Mouse (Mus musculus) layer of hippocampus, postnatal 14 days (tissue): ENCODE results near the gene Slc25a35. TPM values are rescaled to one million over a fixed set of nuclear protein-coding genes. Genes with fewer than 3 reads are reported as not detected.
A peak's percentile ranks its signal among the peaks of the same experiment; 100 is the strongest.
"Not testable (repeated sequence)": the region's sequence is repeated elsewhere in the genome, so short reads cannot be mapped to it uniquely, and the experiment has no call there.

ENCODE experiments used
- DNase-seq, 2 experiments: peaks; one replicate each; pipeline ENCODE4 v3.0.0; 2021 to 2022; ENCODE audit warnings: low spot score in 2 of 2, mixed read lengths in 1 of 2
- total RNA-seq, 2 experiments: library from RNA; stranded (reverse); gene quantifications; 2 replicates each; pipeline ENCODE4 v1.2.3; 2021

The Slc25a35 gene
- total RNA-seq, 2 experiments from 2014 or later = 4.6 to 4.8 TPM

- DNase-seq = no peak
Observed at GRCm38 (mm10) chr11:68957971-68958370, 10.0 kb upstream of the Slc25a35 start.

GRCm38 (mm10) chr11:68961596-68961995, 6.3 kb upstream of the Slc25a35 start:
- DNase-seq = no peak

- DNase-seq = not testable (repeated sequence)
Observed at GRCm38 (mm10) chr11:68962159-68962558, 5.8 kb upstream of the Slc25a35 start.

DNA sequence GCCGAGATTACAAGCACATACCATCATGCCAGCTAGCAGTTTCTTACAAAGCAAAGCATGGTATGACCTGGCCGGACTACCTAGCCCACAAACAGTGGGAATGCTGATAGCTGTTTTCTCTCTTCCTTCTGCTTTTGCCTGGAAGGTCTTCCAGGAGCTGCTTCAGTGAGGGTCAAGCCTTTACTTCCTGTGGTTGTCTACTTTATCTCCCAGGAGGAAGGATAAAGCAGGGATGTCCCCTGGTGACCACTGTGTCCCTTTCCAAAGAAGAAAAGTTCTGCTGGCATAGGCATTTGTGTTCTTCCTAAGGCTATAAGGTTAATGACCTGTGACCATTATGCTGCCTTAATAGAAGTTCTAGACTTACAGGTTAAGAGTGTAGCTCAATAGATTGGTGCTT, 4.5 kb upstream of the Slc25a35 start:
- DNase-seq = no peak

DNA sequence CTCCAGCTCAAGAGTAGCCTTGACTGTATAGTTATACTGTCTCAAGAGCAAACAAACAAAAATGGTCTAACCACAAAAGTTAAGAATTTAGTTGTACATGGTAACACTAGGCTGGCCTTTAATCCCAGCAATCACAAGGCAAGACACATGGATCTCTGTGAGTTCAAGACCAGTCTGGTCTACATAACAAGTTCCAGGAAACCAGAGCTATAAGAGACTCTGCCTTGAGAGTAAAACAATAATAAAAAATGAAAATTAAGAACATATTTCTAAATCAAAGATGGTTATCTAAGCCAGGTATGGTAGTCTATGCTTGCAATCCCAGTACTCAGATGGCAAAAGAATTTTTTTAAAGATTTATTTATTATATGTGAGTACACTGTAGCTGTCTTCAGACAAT, 2.9 kb upstream of the Slc25a35 start:
- DNase-seq = no peak

DNA sequence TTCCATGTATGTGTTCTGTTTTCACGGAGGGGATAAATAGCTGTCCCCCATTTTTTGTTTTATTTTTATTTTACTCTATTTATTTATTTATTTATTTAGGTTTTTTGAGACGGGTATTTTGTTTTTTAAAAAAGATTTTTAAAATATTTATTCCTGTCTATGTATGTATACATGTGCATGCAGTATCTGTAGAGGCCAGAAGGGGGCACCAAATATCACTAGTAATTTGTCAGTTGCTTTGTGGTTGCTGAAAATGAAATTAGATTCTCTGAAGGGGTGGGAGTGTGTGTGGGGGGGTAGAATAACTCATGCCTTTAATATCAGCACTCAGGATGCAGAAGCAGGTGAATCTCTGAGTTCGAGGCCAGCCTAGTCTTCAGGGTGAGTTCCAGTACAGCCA, 2.1 kb upstream of the Slc25a35 start:
- peak in 1 of 2 experiments; percentile 67 for DNase-seq

DNA sequence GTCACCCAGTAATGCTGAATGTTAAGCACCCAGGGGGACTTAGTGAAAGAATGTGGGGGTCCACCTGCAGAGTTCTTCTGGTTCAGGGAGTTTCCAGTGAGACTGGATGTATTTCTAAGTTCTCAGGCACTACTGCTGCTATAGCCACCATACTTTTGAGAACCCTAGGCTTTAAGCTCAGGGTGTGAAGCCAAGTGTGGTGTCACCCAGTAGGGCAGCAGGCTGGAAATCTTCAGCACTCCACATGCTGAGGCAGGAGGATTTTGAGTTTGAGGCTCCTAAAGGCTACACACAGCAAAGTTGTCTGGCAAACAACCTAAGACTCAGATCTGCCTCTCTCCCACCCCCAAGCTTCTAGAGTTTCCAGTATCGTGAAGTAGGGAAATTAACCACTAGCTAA, 1.4 kb upstream of the Slc25a35 start:
- no peak for DNase-seq

- no peak for DNase-seq
Observed at GRCm38 (mm10) chr11:68968752-68969151, 821 bp downstream of the Slc25a35 start.

- DNase-seq = no peak
Observed at GRCm38 (mm10) chr11:68970232-68970631, 2.3 kb downstream of the Slc25a35 start.

DNA sequence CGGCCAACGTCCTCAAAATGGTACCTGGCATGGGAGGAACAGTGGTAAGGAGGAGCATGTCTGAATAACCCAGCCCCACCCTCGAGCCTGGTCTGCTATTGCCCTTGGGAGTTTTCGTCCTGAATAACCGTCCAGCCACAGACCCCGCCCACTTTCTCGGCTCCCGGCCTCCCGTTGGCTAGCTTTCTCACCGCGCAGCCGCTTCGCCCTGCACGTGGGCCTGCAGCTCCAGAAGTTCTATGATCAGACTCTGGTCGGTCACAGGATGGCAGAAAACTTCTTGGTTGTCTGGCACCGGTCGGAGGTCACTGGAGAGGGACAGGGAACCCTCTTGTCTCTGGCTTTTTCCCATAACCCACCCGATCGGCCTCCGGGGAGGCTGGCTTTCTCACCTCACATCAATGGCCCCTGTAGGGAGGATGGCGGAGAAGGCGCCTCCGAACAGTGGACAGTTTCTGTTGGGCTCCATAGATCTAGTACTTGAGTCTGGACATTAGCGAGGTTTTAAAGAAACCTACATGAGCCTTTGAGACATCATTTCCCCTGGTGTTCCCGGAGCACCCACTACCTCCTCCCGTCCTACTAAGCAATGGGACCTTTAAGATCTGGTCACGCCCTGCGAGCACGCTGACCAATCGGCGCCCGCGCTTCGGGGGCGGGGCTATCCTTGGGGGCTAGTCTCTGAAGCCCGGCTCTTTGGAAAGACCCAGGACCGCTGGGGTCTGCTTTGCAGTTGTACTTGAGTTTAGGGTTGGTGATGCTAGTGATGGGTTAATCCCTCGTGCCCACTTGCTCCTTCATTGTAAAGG, 5.5 kb downstream of the Slc25a35 start:
- peak; percentile 60 to 76 for DNase-seq

GRCm38 (mm10) chr11:68974059-68974450, 6.1 kb downstream of the Slc25a35 start:
- DNase-seq = no peak

- DNase-seq = no peak
Observed at GRCm38 (mm10) chr11:68975085-68975484, 7.2 kb downstream of the Slc25a35 start, which contains the start of gene Rangrf. Rangrf (minus strand) TSS chr11:68975185.

DNA sequence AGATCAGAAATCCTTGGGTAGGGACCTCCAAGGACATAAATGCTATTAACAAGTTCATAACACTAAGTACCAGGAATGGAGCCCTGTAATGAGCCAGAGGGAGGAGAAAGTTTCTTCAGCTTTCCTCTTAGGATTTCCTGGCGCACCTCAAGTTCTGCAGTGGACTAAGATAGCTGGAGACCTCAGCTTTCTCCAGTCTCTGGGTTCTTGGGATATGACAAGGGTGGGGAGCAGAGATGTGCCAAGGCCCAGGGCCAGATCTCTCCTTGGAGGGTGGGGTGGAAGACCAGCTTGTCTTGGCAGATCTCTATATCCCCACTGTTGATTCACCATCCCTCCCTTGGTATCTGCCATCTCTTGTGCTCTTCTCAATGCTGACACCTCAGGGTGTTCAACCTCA, 7.7 kb downstream of the Slc25a35 start:
- no peak for DNase-seq

DNA sequence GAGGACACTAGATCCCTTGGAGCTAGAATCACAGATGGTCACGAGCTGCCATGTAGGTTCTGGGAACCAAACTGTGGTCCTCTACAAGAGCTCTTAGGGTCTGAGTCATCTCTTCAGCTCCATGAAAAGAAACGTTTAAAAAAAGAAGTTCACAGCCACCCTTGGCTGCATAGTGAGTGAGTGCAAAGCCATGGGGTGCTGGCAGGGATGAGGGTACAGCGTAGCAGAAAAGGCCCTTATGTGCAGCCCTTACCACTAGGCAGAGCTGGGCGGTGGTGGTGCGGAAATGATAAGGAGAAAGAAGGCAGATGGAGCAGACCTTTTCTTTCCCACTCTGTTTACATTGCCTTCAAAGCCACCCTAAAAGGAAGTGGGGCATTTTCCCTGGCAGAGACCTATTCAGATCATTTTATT, 11.4 kb downstream of the Slc25a35 start:
- DNase-seq = no peak

- no peak for DNase-seq
Observed at GRCm38 (mm10) chr11:68980919-68981318, 13.0 kb downstream of the Slc25a35 start.

GRCm38 (mm10) chr11:68982639-68983369, 14.9 kb downstream of the Slc25a35 start:
- peak; percentile 60 to 70 for DNase-seq

- DNase-seq = no peak
Observed at GRCm38 (mm10) chr11:68987365-68987882, 19.5 kb downstream of the Slc25a35 start.

GRCm38 (mm10) chr11:68988341-68988740, 20.4 kb downstream of the Slc25a35 start:
- DNase-seq = peak in 1 of 2 experiments; percentile 39

DNA sequence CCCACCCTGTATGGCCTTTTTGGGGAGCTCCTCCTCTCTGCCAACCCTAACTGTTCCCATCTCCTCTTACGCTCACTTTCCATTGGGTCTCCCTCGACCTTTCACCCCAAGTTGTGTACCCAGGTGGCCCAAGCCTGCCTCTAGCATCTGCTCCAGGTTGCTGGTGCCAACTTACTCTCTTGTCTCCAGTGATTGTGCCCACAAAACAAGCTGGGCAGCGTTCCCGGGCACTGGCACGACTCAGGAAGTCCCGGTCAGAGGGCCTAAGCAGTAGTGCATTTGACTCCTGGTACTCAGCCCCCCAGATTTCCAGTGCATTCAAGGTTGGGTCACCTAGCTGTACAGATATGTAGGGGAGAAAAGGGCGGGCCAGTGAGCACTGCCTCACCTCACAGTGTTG, 25.2 kb downstream of the Slc25a35 start:
- DNase-seq = no peak

GRCm38 (mm10) chr11:68994377-68994776, 26.4 kb downstream of the Slc25a35 start:
- DNase-seq = no peak

- no peak for DNase-seq
Observed at GRCm38 (mm10) chr11:68997080-68997479, 29.1 kb downstream of the Slc25a35 start.

- DNase-seq = not testable (repeated sequence)
Observed at GRCm38 (mm10) chr11:69002782-69003181, 34.9 kb downstream of the Slc25a35 start.
